10 mouse cellular contexts compared by ENCODE assay signal in the genomic region with DNA sequence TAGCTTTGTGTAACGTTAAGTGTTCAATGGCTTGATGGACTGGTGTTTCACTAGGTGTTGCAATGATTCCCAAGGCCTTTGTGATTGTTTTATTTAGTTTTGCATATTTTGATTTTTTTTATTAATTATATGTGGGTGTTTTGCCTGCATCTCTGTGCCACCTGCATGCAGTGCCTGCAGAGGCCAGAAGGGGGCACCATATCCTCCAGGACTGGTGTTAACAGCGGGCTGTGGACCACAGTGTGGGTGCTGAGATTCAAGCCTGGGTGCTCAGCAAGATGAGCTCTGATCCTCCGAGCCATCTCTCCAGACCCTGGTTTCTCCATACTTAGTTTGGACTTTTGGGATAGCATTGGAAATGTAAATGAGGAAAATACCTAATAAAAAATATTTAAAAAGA.
DNase-seq lines count a peak whose midpoint lies in the region; ATAC-seq lines count a peak whose summit lies in the region.
"Had no signal": no experiment of that assay in that cellular context is flagged by ENCODE, and none has a peak within 500 bp of the region (broad histone marks: within the 10 kb centered on the region; RNA-seq: fewer than 3 reads in every experiment).

No protein-coding gene starts in this region.

- 77% methylated on average over 3 of the region's 3 CpGs for WGBS in liver, embryonic 12.5 days (ENCODE audit: insufficient replicate concordance)
- WGBS in midbrain, embryonic 14.5 days = 81% methylated on average over 3 of the region's 3 CpGs

- peaks cover 35% of the 10 kb centered on the region for H3K4me1 ChIP-seq in liver, embryonic 12.5 days
- H3K4me1 ChIP-seq in midbrain, embryonic 14.5 days (ENCODE audit: control insufficient read depth, insufficient read depth, low read length) = peaks cover 63% of the 10 kb centered on the region

- no peaks in the 10 kb centered on the region for H3K9me3 ChIP-seq in liver, embryonic 12.5 days (replicated peaks)
- no peaks in the 10 kb centered on the region for H3K9me3 ChIP-seq in midbrain, embryonic 14.5 days (ENCODE audit: control insufficient read depth, low read length)
- H3K9me3 ChIP-seq: stomach, embryonic 15.5 days had no signal

- H3K4me2 ChIP-seq in liver, embryonic 12.5 days = no peak overlapping the region
- H3K4me2 ChIP-seq in midbrain, embryonic 14.5 days (ENCODE audit: low read length) = no peak overlapping the region
- H3K4me2 ChIP-seq: stomach, embryonic 15.5 days had no signal

- no peak overlapping the region for H3K4me3 ChIP-seq in liver, embryonic 12.5 days
- no peak overlapping the region for H3K4me3 ChIP-seq in midbrain, embryonic 14.5 days (replicated peaks; ENCODE audit: low read depth, low read length)
- H3K4me3 ChIP-seq: stomach, embryonic 15.5 days had no signal

- peaks cover 5% of the 10 kb centered on the region; the same call in 1 of the 2 replicates for H3K36me3 ChIP-seq in liver, embryonic 12.5 days
- no peaks in the 10 kb centered on the region for H3K36me3 ChIP-seq in midbrain, embryonic 14.5 days (ENCODE audit: control insufficient read depth, insufficient read depth, low read length)
- H3K36me3 ChIP-seq: stomach, embryonic 15.5 days had no signal

- H3K9ac ChIP-seq in liver, embryonic 12.5 days = no peak overlapping the region
- no peak overlapping the region for H3K9ac ChIP-seq in midbrain, embryonic 14.5 days (replicated peaks; ENCODE audit: low read length)
- H3K9ac ChIP-seq: stomach, embryonic 15.5 days had no signal

- no peak for ATAC-seq in liver, embryonic 12.5 days
- no peak for ATAC-seq in midbrain, embryonic 14.5 days (ENCODE audit: low FRiP score, low TSS enrichment)

- H3K27me3 ChIP-seq in liver, embryonic 12.5 days (replicated peaks) = no peaks in the 10 kb centered on the region
- no peaks in the 10 kb centered on the region for H3K27me3 ChIP-seq in midbrain, embryonic 14.5 days (ENCODE audit: control insufficient read depth, insufficient read depth, low read length)
- H3K27me3 ChIP-seq: stomach, embryonic 15.5 days had no signal

- no peak overlapping the region for H3K27ac ChIP-seq in liver, embryonic 12.5 days
- H3K27ac ChIP-seq in midbrain, embryonic 14.5 days (replicated peaks; ENCODE audit: low read depth, low read length) = no peak overlapping the region
- H3K27ac ChIP-seq: stomach, embryonic 15.5 days had no signal

- intact Hi-C loops in left cerebral cortex, postnatal 14 days (cut with DNase I) = no loop called here

- peak; percentile 51 for DNase-seq in adrenal gland, postnatal 10 days
- no peak for DNase-seq in adrenal gland, adult 8-10 months
- peak; percentile 50 for DNase-seq in liver
- DNase-seq in c-Kit-negative CD71-positive TER-119-positive erythroid progenitor cells, embryonic 14.5 days (ENCODE audit: low read depth, low spot score) = peak; percentile 19
- DNase-seq in spleen, postnatal 4 days (ENCODE audit: low spot score in 2 of 2) = peak; percentile 47 to 84
- no peak for DNase-seq in left cerebral cortex, postnatal 14 days (ENCODE audit: low spot score in 2 of 2)
- no peak for DNase-seq in midbrain, embryonic 14.5 days
- DNase-seq: layer of hippocampus, adult 9-11 months had no signal

Comparison
In these comparisons a context has a peak if more than half of its experiments do, and no peak if none do; other contexts are left out.
1. DNase-seq: peak in adrenal gland, postnatal 10 days (single experiment), liver (single experiment), c-Kit-negative CD71-positive TER-119-positive erythroid progenitor cells, embryonic 14.5 days (single experiment) and spleen, postnatal 4 days (2 of 2); none in adrenal gland, adult 8-10 months (single experiment), left cerebral cortex, postnatal 14 days (0 of 2) and midbrain, embryonic 14.5 days (single experiment).